20 mouse cellular contexts compared by ENCODE assay signal in genomic region chr2:77085313-77085712, GRCm38 (mm10).
DNase-seq lines count a peak whose midpoint lies in the region; ATAC-seq and TF ChIP-seq lines count a peak whose summit lies in the region.
"Had no signal": no experiment of that assay in that cellular context is flagged by ENCODE, and none has a peak within 500 bp of the region (broad histone marks: within the 10 kb centered on the region; RNA-seq: fewer than 3 reads in every experiment).

No protein-coding gene starts in this region.

- no peak for ATAC-seq in heart, embryonic 13.5 days (ENCODE audit: extremely low read depth, insufficient number of reproducible peaks, low FRiP score, low TSS enrichment)
- peak; percentile 14; the same call in 1 of the 2 replicates for ATAC-seq in hindbrain, embryonic 16.5 days
- no peak for ATAC-seq in hindbrain, embryonic 12.5 days (ENCODE audit: low FRiP score)
- 0 out of 2 replicates have a peak, but pooled peaks have one; percentile 37 for ATAC-seq in stomach, embryonic 14.5 days (ENCODE audit: insufficient number of reproducible peaks, insufficient read depth, low FRiP score, low read depth)
- no peak for ATAC-seq in stomach, postnatal 0 days (ENCODE audit: low FRiP score, low TSS enrichment)
- ATAC-seq: forebrain, embryonic 15.5 days; inflammation-experienced regulatory T-cells, adult 6 months; intestine, postnatal 0 days had no signal

- peaks cover 17% of the 10 kb centered on the region for H3K4me1 ChIP-seq in heart, embryonic 13.5 days
- H3K4me1 ChIP-seq in hindbrain, embryonic 16.5 days (ENCODE audit: control insufficient read depth, insufficient read depth, low read depth, low read length), result no peaks in the 10 kb centered on the region
- 0 out of 2 replicates have a peak, but pooled peaks cover 2% of the 10 kb centered on the region for H3K4me1 ChIP-seq in hindbrain, embryonic 12.5 days
- H3K4me1 ChIP-seq in stomach, embryonic 14.5 days (ENCODE audit: control insufficient read depth, insufficient read depth, low read length), result no peaks in the 10 kb centered on the region
- H3K4me1 ChIP-seq in stomach, postnatal 0 days (replicated peaks; ENCODE audit: control insufficient read depth, insufficient read depth), result no peaks in the 10 kb centered on the region
- H3K4me1 ChIP-seq: embryonic facial prominence, embryonic 15.5 days; hindbrain, embryonic 15.5 days had no signal

- H3K4me3 ChIP-seq in heart, embryonic 13.5 days, result no peak overlapping the region
- H3K4me3 ChIP-seq in hindbrain, embryonic 16.5 days (ENCODE audit: low read length), result no peak overlapping the region
- H3K4me3 ChIP-seq in hindbrain, embryonic 12.5 days, result no peak overlapping the region
- no peak overlapping the region for H3K4me3 ChIP-seq in stomach, embryonic 14.5 days (ENCODE audit: low read depth, low read length)
- H3K4me3 ChIP-seq in stomach, postnatal 0 days (ENCODE audit: low read depth, low read length), result no peak overlapping the region
- H3K4me3 ChIP-seq: embryonic facial prominence, embryonic 15.5 days; erythroblast, embryonic 14.5 days; forebrain, embryonic 15.5 days; hindbrain, embryonic 10.5 days; hindbrain, embryonic 15.5 days had no signal

- no peak for TF ChIP-seq CTCF in stomach, postnatal 0 days (IDR thresholded peaks at IDR 0.05; ENCODE audit: low read depth)

- H3K4me2 ChIP-seq in heart, embryonic 13.5 days, result no peak overlapping the region
- H3K4me2 ChIP-seq in hindbrain, embryonic 16.5 days (ENCODE audit: low read length), result no peak overlapping the region
- no peak overlapping the region for H3K4me2 ChIP-seq in hindbrain, embryonic 12.5 days (replicated peaks)
- no peak overlapping the region for H3K4me2 ChIP-seq in stomach, embryonic 14.5 days (replicated peaks; ENCODE audit: low read depth, low read length)
- H3K4me2 ChIP-seq in stomach, postnatal 0 days (replicated peaks; ENCODE audit: low read depth), result no peak overlapping the region
- H3K4me2 ChIP-seq: embryonic facial prominence, embryonic 15.5 days; forebrain, embryonic 15.5 days; hindbrain, embryonic 15.5 days had no signal

- peak overlapping the region; percentile 71; the same call in 1 of the 2 replicates for H3K27ac ChIP-seq in heart, embryonic 13.5 days (replicated peaks)
- H3K27ac ChIP-seq in hindbrain, embryonic 16.5 days (ENCODE audit: low read depth, low read length), result no peak overlapping the region
- no peak overlapping the region for H3K27ac ChIP-seq in hindbrain, embryonic 12.5 days
- no peak overlapping the region for H3K27ac ChIP-seq in stomach, embryonic 14.5 days (ENCODE audit: low read length)
- no peak overlapping the region for H3K27ac ChIP-seq in stomach, postnatal 0 days (replicated peaks)
- H3K27ac ChIP-seq: embryonic facial prominence, embryonic 15.5 days; forebrain, embryonic 15.5 days; hindbrain, embryonic 15.5 days had no signal

- no peaks in the 10 kb centered on the region for H3K27me3 ChIP-seq in heart, embryonic 13.5 days (replicated peaks)
- H3K27me3 ChIP-seq in hindbrain, embryonic 16.5 days (replicated peaks; ENCODE audit: control insufficient read depth, insufficient read depth, low read length), result no peaks in the 10 kb centered on the region
- no peaks in the 10 kb centered on the region for H3K27me3 ChIP-seq in hindbrain, embryonic 12.5 days
- H3K27me3 ChIP-seq in stomach, embryonic 14.5 days (ENCODE audit: control insufficient read depth, insufficient read depth, low read length), result no peaks in the 10 kb centered on the region
- no peaks in the 10 kb centered on the region for H3K27me3 ChIP-seq in stomach, postnatal 0 days (ENCODE audit: control insufficient read depth, insufficient read depth, low read length)
- H3K27me3 ChIP-seq: embryonic facial prominence, embryonic 15.5 days; forebrain, embryonic 15.5 days; hindbrain, embryonic 15.5 days had no signal

- H3K9ac ChIP-seq in heart, embryonic 13.5 days, result no peak overlapping the region
- no peak overlapping the region for H3K9ac ChIP-seq in hindbrain, embryonic 16.5 days (ENCODE audit: low read depth, low read length)
- H3K9ac ChIP-seq in hindbrain, embryonic 12.5 days, result no peak overlapping the region
- H3K9ac ChIP-seq in stomach, embryonic 14.5 days (replicated peaks; ENCODE audit: low read depth, low read length), result no peak overlapping the region
- no peak overlapping the region for H3K9ac ChIP-seq in stomach, postnatal 0 days (ENCODE audit: low read length)
- H3K9ac ChIP-seq: embryonic facial prominence, embryonic 15.5 days; forebrain, embryonic 15.5 days; hindbrain, embryonic 15.5 days had no signal

- H3K9me3 ChIP-seq in heart, embryonic 13.5 days, result no peaks in the 10 kb centered on the region
- H3K9me3 ChIP-seq in hindbrain, embryonic 16.5 days (ENCODE audit: control insufficient read depth, low read length), result no peaks in the 10 kb centered on the region
- H3K9me3 ChIP-seq in hindbrain, embryonic 12.5 days (replicated peaks), result no peaks in the 10 kb centered on the region
- no peaks in the 10 kb centered on the region for H3K9me3 ChIP-seq in stomach, embryonic 14.5 days (ENCODE audit: control insufficient read depth, low read depth, low read length)
- H3K9me3 ChIP-seq in stomach, postnatal 0 days (ENCODE audit: control insufficient read depth, low read length), result no peaks in the 10 kb centered on the region
- H3K9me3 ChIP-seq: embryonic facial prominence, embryonic 15.5 days; forebrain, embryonic 15.5 days; hindbrain, embryonic 10.5 days; hindbrain, embryonic 15.5 days had no signal

- TF ChIP-seq EP300 in stomach, postnatal 0 days (optimal IDR thresholded peaks at IDR 0.05), result no peak

- peaks cover 55% of the 10 kb centered on the region for H3K36me3 ChIP-seq in heart, embryonic 13.5 days
- no peaks in the 10 kb centered on the region for H3K36me3 ChIP-seq in hindbrain, embryonic 16.5 days (ENCODE audit: control insufficient read depth, insufficient read depth, low read length)
- H3K36me3 ChIP-seq in hindbrain, embryonic 12.5 days, result no peaks in the 10 kb centered on the region
- no peaks in the 10 kb centered on the region for H3K36me3 ChIP-seq in stomach, embryonic 14.5 days (ENCODE audit: control insufficient read depth, insufficient read depth, low read length)
- no peaks in the 10 kb centered on the region for H3K36me3 ChIP-seq in stomach, postnatal 0 days (ENCODE audit: control insufficient read depth, insufficient read depth, low read length)
- H3K36me3 ChIP-seq: embryonic facial prominence, embryonic 15.5 days; forebrain, embryonic 15.5 days; hindbrain, embryonic 10.5 days; hindbrain, embryonic 15.5 days had no signal

- DNase-seq in heart, adult 18-20 months, result no peak
- DNase-seq in stomach, postnatal 0 days (ENCODE audit: low spot score), result no peak
- DNase-seq: adrenal gland, adult 2 months; adrenal gland, postnatal 25 days; cerebellum, adult 18-20 months; cerebellum, adult 9-11 months; cerebellum, postnatal 36 days; gastrocnemius, postnatal 10 days; heart, postnatal 14 days had no signal

Comparison
In these comparisons a context has a peak if more than half of its experiments do, and no peak if none do; other contexts are left out.
1. ATAC-seq: peak in hindbrain, embryonic 16.5 days (single experiment) and stomach, embryonic 14.5 days (single experiment); none in heart, embryonic 13.5 days (single experiment), hindbrain, embryonic 12.5 days (single experiment) and stomach, postnatal 0 days (single experiment).